Mouse (Mus musculus) right cerebral cortex, postnatal 36 days (tissue): ENCODE data around the gene Rab35.

ENCODE experiments used
- DNase-seq, 2 experiments: peaks; one replicate each; pipeline ENCODE4 v3.0.0; 2022; ENCODE audit warnings: low spot score in 2 of 2, mixed read lengths in 1 of 2

Gene Rab35

GRCm38 (mm10) chr5:115648876-115649275 lies 17.2 kb downstream of the Rab35 start:
- DNase-seq, result no peak

GRCm38 (mm10) chr5:115649699-115650098 lies 18.0 kb downstream of the Rab35 start:
- DNase-seq, result no peak

- no peak for DNase-seq
Measured at GRCm38 (mm10) chr5:115650885-115651284, 19.2 kb downstream of the Rab35 start.

GRCm38 (mm10) chr5:115651821-115652220 lies 20.1 kb downstream of the Rab35 start:
- DNase-seq, result no peak

- peak; percentile 99 to 100 for DNase-seq
Measured at GRCm38 (mm10) chr5:115652681-115653575, 21.2 kb downstream of the Rab35 start.

- no peak for DNase-seq
Measured at GRCm38 (mm10) chr5:115653776-115654175, 22.1 kb downstream of the Rab35 start.

GRCm38 (mm10) chr5:115656677-115657076 lies 25.0 kb downstream of the Rab35 start:
- DNase-seq, result no peak

- DNase-seq, result no peak
Measured at GRCm38 (mm10) chr5:115657234-115657633, 25.5 kb downstream of the Rab35 start.

- DNase-seq, result no peak
Measured at GRCm38 (mm10) chr5:115658352-115658751, 26.6 kb downstream of the Rab35 start.

GRCm38 (mm10) chr5:115662658-115663057 lies 30.9 kb downstream of the Rab35 start:
- DNase-seq, result no peak

- DNase-seq, result no peak
Measured at GRCm38 (mm10) chr5:115666366-115667065, 34.8 kb downstream of the Rab35 start.

- DNase-seq, result no peak
Measured at GRCm38 (mm10) chr5:115667210-115667609, 35.5 kb downstream of the Rab35 start.

GRCm38 (mm10) chr5:115667894-115668293 lies 36.2 kb downstream of the Rab35 start:
- DNase-seq, result no peak

- DNase-seq, result no peak
Measured at GRCm38 (mm10) chr5:115668986-115669385, 37.3 kb downstream of the Rab35 start.

- DNase-seq, result no peak
Measured at GRCm38 (mm10) chr5:115669974-115670373, 38.3 kb downstream of the Rab35 start.

- no peak for DNase-seq
Measured at GRCm38 (mm10) chr5:115670406-115670805, 38.7 kb downstream of the Rab35 start.

GRCm38 (mm10) chr5:115671846-115672245 lies 40.1 kb downstream of the Rab35 start:
- no peak for DNase-seq

- no peak for DNase-seq
Measured at GRCm38 (mm10) chr5:115685126-115685525, 53.4 kb downstream of the Rab35 start.

GRCm38 (mm10) chr5:115686716-115687115 lies 55.0 kb downstream of the Rab35 start:
- no peak for DNase-seq

GRCm38 (mm10) chr5:115693271-115693670 lies 61.6 kb downstream of the Rab35 start:
- no peak for DNase-seq

GRCm38 (mm10) chr5:115695191-115695770 lies 63.6 kb downstream of the Rab35 start:
- no peak for DNase-seq

- no peak for DNase-seq
Measured at GRCm38 (mm10) chr5:115696811-115697210, 65.1 kb downstream of the Rab35 start.
